Mouse (Mus musculus) heart, embryonic 12.5 days (tissue): ENCODE measurements around the gene Ephb2. TPM values are rescaled to one million over a fixed set of nuclear protein-coding genes. Genes with fewer than 3 reads are reported as not detected.

Experiments
- ATAC-seq: fragments of 200-750 bp; cut with Nextera tagmentation; 2 replicates; pipeline ENCODE4 v1.8.0; 2017; ENCODE audit warnings: moderate TSS enrichment, moderate library complexity; ENCODE audit not compliant: insufficient number of reproducible peaks, low FRiP score
- H3K27ac ChIP-seq: fragments of 300-500 bp; sonication (generic); 2 replicates; pipeline ENCODE4 v1.5.1; 2016; ENCODE audit warnings: mild to moderate bottlenecking, moderate library complexity; ENCODE audit not compliant: poor library complexity, severe bottlenecking
- H3K27me3 ChIP-seq: fragments of 300-500 bp; sonication (generic); replicated peaks from 2 replicates; pipeline ENCODE4 v1.6.1; 2016; ENCODE audit warnings: mild to moderate bottlenecking, moderate library complexity
- H3K36me3 ChIP-seq: fragments of 300-500 bp; sonication (generic); 2 replicates; pipeline ENCODE4 v1.6.1; 2016; ENCODE audit warnings: mild to moderate bottlenecking, moderate library complexity
- H3K4me1 ChIP-seq: fragments of 300-500 bp; sonication (generic); replicated peaks from 2 replicates; pipeline ENCODE4 v1.6.1; 2016; ENCODE audit warnings: mild to moderate bottlenecking
- H3K4me2 ChIP-seq: fragments of 300-500 bp; sonication (generic); 2 replicates; pipeline ENCODE4 v1.6.1; 2016; ENCODE audit warnings: mild to moderate bottlenecking, moderate library complexity
- H3K4me3 ChIP-seq: fragments of 300-500 bp; sonication (generic); 2 replicates; pipeline ENCODE4 v1.5.1; 2016; ENCODE audit warnings: mild to moderate bottlenecking
- H3K9ac ChIP-seq: fragments of 300-500 bp; sonication (generic); 2 replicates; pipeline ENCODE4 v1.6.1; 2016; ENCODE audit warnings: mild to moderate bottlenecking, moderate library complexity
- H3K9me3 ChIP-seq: fragments of 300-500 bp; sonication (generic); replicated peaks from 2 replicates; pipeline ENCODE4 v1.6.1; 2016; ENCODE audit warnings: mild to moderate bottlenecking, moderate library complexity
- WGBS: fragments of 180-500 bp; shearing (Covaris S2); methylation state at CpG from one replicate; pipeline ENCODE4 v1.1.7; 2016; 5-methylcytosine and 5-hydroxymethylcytosine counted together
- polyA plus RNA-seq: library from polyadenylated mRNA; unstranded; fragments of >200 nt; fragmentation: Nextera tagmentation; extraction: Ambion mirVana; gene quantifications from 2 replicates; pipeline ENCODE4 v1.2.1, GENCODE M21; 2016

Ephb2 gene
- polyA plus RNA-seq, 1 experiment from 2014 or later: 1.5 TPM

GRCm38 (mm10) chr4:136742677-136743076, 93.1 kb downstream of the Ephb2 start:
- Histone ChIP-seq H3K9ac (peak overlapping the region; percentile 25; the same call in 1 of the 2 replicates), H3K27me3 (peaks cover 27% of the 10 kb centered on the region), H3K36me3 (no peaks in the 10 kb centered on the region), H3K4me3 (no peak overlapping the region), H3K27ac (peak overlapping the region; percentile 14; the same call in 1 of the 2 replicates), H3K4me1 (peaks cover 52% of the 10 kb centered on the region), H3K4me2 (no peak overlapping the region), H3K9me3 (no peaks in the 10 kb centered on the region)
- ATAC-seq: 0 out of 2 replicates have a peak, but pooled peaks have one; percentile 52
- WGBS: 15% methylated on average over 5 of the region's 5 CpGs

GRCm38 (mm10) chr4:136741840-136742239, 93.9 kb downstream of the Ephb2 start:
- Histone ChIP-seq H3K4me1 (peaks cover 57% of the 10 kb centered on the region), H3K9me3 (no peaks in the 10 kb centered on the region), H3K4me2 (no peak overlapping the region), H3K4me3 (no peak overlapping the region), H3K27ac (no peak overlapping the region), H3K9ac (no peak overlapping the region), H3K27me3 (peaks cover 27% of the 10 kb centered on the region), H3K36me3 (no peaks in the 10 kb centered on the region)
- WGBS: 75% methylated on average over 14 of the region's 14 CpGs
- ATAC-seq: no peak

GRCm38 (mm10) chr4:136740963-136741362, 94.8 kb downstream of the Ephb2 start:
- H3K4me1 ChIP-seq: peaks cover 63% of the 10 kb centered on the region
- H3K27ac ChIP-seq: no peak overlapping the region
- no peak for ATAC-seq
- no peak overlapping the region for H3K4me2 ChIP-seq
- 60% methylated on average over 5 of the region's 5 CpGs for WGBS
- no peaks in the 10 kb centered on the region for H3K36me3 ChIP-seq
- no peak overlapping the region for H3K9ac ChIP-seq
- no peak overlapping the region for H3K4me3 ChIP-seq
- no peaks in the 10 kb centered on the region for H3K9me3 ChIP-seq
- peaks cover 27% of the 10 kb centered on the region for H3K27me3 ChIP-seq

- Histone ChIP-seq H3K27ac (no peak overlapping the region), H3K4me1 (peaks cover 70% of the 10 kb centered on the region), H3K4me2 (no peak overlapping the region), H3K27me3 (peaks cover 31% of the 10 kb centered on the region), H3K9ac (no peak overlapping the region), H3K36me3 (no peaks in the 10 kb centered on the region), H3K9me3 (no peaks in the 10 kb centered on the region), H3K4me3 (no peak overlapping the region)
- ATAC-seq: no peak
- 26% methylated on average over 11 of the region's 11 CpGs for WGBS
Measured at GRCm38 (mm10) chr4:136739189-136739588, 96.6 kb downstream of the Ephb2 start.

- Histone ChIP-seq H3K4me2 (no peak overlapping the region), H3K4me1 (peaks cover 67% of the 10 kb centered on the region), H3K27ac (no peak overlapping the region), H3K27me3 (peaks cover 26% of the 10 kb centered on the region), H3K36me3 (no peaks in the 10 kb centered on the region), H3K9me3 (no peaks in the 10 kb centered on the region), H3K4me3 (no peak overlapping the region), H3K9ac (no peak overlapping the region)
- 56% methylated on average over 3 of the region's 3 CpGs for WGBS
- no peak for ATAC-seq
Measured at GRCm38 (mm10) chr4:136738291-136738690, 97.5 kb downstream of the Ephb2 start.

GRCm38 (mm10) chr4:136735856-136736255, 99.9 kb downstream of the Ephb2 start:
- Histone ChIP-seq H3K4me3 (no peak overlapping the region), H3K4me1 (peaks cover 67% of the 10 kb centered on the region)

GRCm38 (mm10) chr4:136734210-136734803, 101.5 kb downstream of the Ephb2 start:
- Histone ChIP-seq H3K4me3 (no peak overlapping the region), H3K4me2 (no peak overlapping the region), H3K9me3 (no peaks in the 10 kb centered on the region), H3K27me3 (peaks cover 14% of the 10 kb centered on the region), H3K4me1 (peaks cover 62% of the 10 kb centered on the region), H3K27ac (no peak overlapping the region), H3K36me3 (no peaks in the 10 kb centered on the region), H3K9ac (no peak overlapping the region)
- WGBS: 80% methylated on average over 15 of the region's 15 CpGs
- ATAC-seq: no peak

More at GRCm38 (mm10) chr4:136735856-136736255, 99.9 kb downstream of the Ephb2 start:
- Histone ChIP-seq H3K9me3 (no peaks in the 10 kb centered on the region), H3K9ac (no peak overlapping the region), H3K4me2 (no peak overlapping the region), H3K27me3 (peaks cover 21% of the 10 kb centered on the region), H3K27ac (no peak overlapping the region), H3K36me3 (no peaks in the 10 kb centered on the region)
- 47% methylated on average over 4 of the region's 4 CpGs for WGBS
- ATAC-seq: no peak

- ATAC-seq: no peak
- Histone ChIP-seq H3K27ac (0 out of 2 replicates have a peak overlapping the region, but pooled peaks have one; percentile 6), H3K4me3 (no peak overlapping the region), H3K4me2 (no peak overlapping the region), H3K9me3 (no peaks in the 10 kb centered on the region), H3K9ac (0 out of 2 replicates have a peak overlapping the region, but pooled peaks have one; percentile 12), H3K4me1 (peaks cover 55% of the 10 kb centered on the region), H3K27me3 (peaks cover 12% of the 10 kb centered on the region; the same call in 1 of the 2 replicates), H3K36me3 (no peaks in the 10 kb centered on the region)
- 32% methylated on average over 11 of the region's 11 CpGs for WGBS
Measured at GRCm38 (mm10) chr4:136733217-136733865, 102.4 kb downstream of the Ephb2 start.

- H3K36me3 ChIP-seq: no peaks in the 10 kb centered on the region
- WGBS: 47% methylated on average over 7 of the region's 7 CpGs
- peaks cover 55% of the 10 kb centered on the region for H3K4me1 ChIP-seq
- H3K9ac ChIP-seq: no peak overlapping the region
- no peaks in the 10 kb centered on the region for H3K9me3 ChIP-seq
- no peak overlapping the region for H3K4me2 ChIP-seq
- no peak overlapping the region for H3K27ac ChIP-seq
- ATAC-seq: no peak
- H3K27me3 ChIP-seq: peaks cover 12% of the 10 kb centered on the region; the same call in 1 of the 2 replicates
- H3K4me3 ChIP-seq: no peak overlapping the region
Measured at GRCm38 (mm10) chr4:136732536-136733121, 103.2 kb downstream of the Ephb2 start.

GRCm38 (mm10) chr4:136731761-136732160, 104.0 kb downstream of the Ephb2 start:
- no peak for ATAC-seq
- peak overlapping the region; percentile 23; the same call in 1 of the 2 replicates for H3K27ac ChIP-seq
- 50% methylated on average over 5 of the region's 5 CpGs for WGBS
- H3K9me3 ChIP-seq: no peaks in the 10 kb centered on the region
- no peak overlapping the region for H3K4me2 ChIP-seq
- H3K4me1 ChIP-seq: peaks cover 49% of the 10 kb centered on the region
- H3K36me3 ChIP-seq: no peaks in the 10 kb centered on the region
- H3K9ac ChIP-seq: no peak overlapping the region
- no peak overlapping the region for H3K4me3 ChIP-seq
- peaks cover 12% of the 10 kb centered on the region; the same call in 1 of the 2 replicates for H3K27me3 ChIP-seq

GRCm38 (mm10) chr4:136731008-136731609, 104.7 kb downstream of the Ephb2 start:
- no peak for ATAC-seq
- Histone ChIP-seq H3K4me2 (no peak overlapping the region), H3K4me1 (peaks cover 45% of the 10 kb centered on the region), H3K27ac (peak overlapping the region; percentile 23; the same call in 1 of the 2 replicates), H3K9ac (no peak overlapping the region), H3K4me3 (no peak overlapping the region), H3K27me3 (peaks cover 12% of the 10 kb centered on the region; the same call in 1 of the 2 replicates), H3K36me3 (no peaks in the 10 kb centered on the region), H3K9me3 (no peaks in the 10 kb centered on the region)
- WGBS: 63% methylated on average over 13 of the region's 13 CpGs
